Mouse (Mus musculus): ENCODE results near the gene Hist1h2bf. TPM values are rescaled to one million over a fixed set of nuclear protein-coding genes. Genes with fewer than 3 reads are reported as not detected.

Gene Hist1h2bf
- polyA plus RNA-seq, 1 experiment = 7.9 TPM

GRCm38 (mm10) chr13:23581408-23582218, 7.6 kb upstream of the Hist1h2bf start, which contains the start of gene Hist1h4d:
TSS of gene Hist1h4d (plus strand) at chr13:23581598.
- H3K4me3 ChIP-seq (ENCODE audit: insufficient read depth, low read length) = peak within 1 kb of the TSS; percentile 57
- H3K4me1 ChIP-seq (ENCODE audit: control insufficient read depth, insufficient read depth, low read length) = peaks cover 26% of the 10 kb centered on the region
- H3K27ac ChIP-seq (ENCODE audit: insufficient read depth, low read depth, low read length) = peak within 1 kb of the TSS; percentile 75
- TF ChIP-seq CTCF (IDR thresholded peaks at IDR 0.05; ENCODE audit: low read depth, low read length) = no peak
- TF ChIP-seq POLR2A (IDR thresholded peaks at IDR 0.05; ENCODE audit: borderline replicate concordance, low read depth, low read length) = peak; percentile 96

- H3K4me1 ChIP-seq (ENCODE audit: control insufficient read depth, insufficient read depth, low read length) = peaks cover 16% of the 10 kb centered on the region
- no peak overlapping the region for H3K4me3 ChIP-seq (ENCODE audit: insufficient read depth, low read length)
- TF ChIP-seq CTCF (IDR thresholded peaks at IDR 0.05; ENCODE audit: low read depth, low read length) (no peak), POLR2A (IDR thresholded peaks at IDR 0.05; ENCODE audit: borderline replicate concordance, low read depth, low read length) (no peak)
- H3K27ac ChIP-seq (ENCODE audit: insufficient read depth, low read depth, low read length) = no peak overlapping the region
These were observed 3.8 kb upstream of the Hist1h2bf start for GRCm38 (mm10) chr13:23577835-23578234.

- Histone ChIP-seq H3K4me1 (ENCODE audit: control insufficient read depth, insufficient read depth, low read length) (peaks cover 12% of the 10 kb centered on the region), H3K27ac (ENCODE audit: insufficient read depth, low read depth, low read length) (peak overlapping the region; percentile 81; the same call in 1 of the 2 replicates), H3K4me3 (ENCODE audit: insufficient read depth, low read length) (peak overlapping the region; percentile 63)
- no peak for TF ChIP-seq CTCF (IDR thresholded peaks at IDR 0.05; ENCODE audit: low read depth, low read length)
- TF ChIP-seq POLR2A (IDR thresholded peaks at IDR 0.05; ENCODE audit: borderline replicate concordance, low read depth, low read length) = no peak
These were observed 3.1 kb upstream of the Hist1h2bf start for GRCm38 (mm10) chr13:23576906-23577639.

GRCm38 (mm10) chr13:23576351-23576881, 2.4 kb upstream of the Hist1h2bf start:
- Histone ChIP-seq H3K27ac (ENCODE audit: insufficient read depth, low read depth, low read length) (peak overlapping the region; percentile 81), H3K4me1 (ENCODE audit: control insufficient read depth, insufficient read depth, low read length) (peaks cover 12% of the 10 kb centered on the region), H3K4me3 (ENCODE audit: insufficient read depth, low read length) (peak overlapping the region; percentile 63)
- no peak for TF ChIP-seq POLR2A (IDR thresholded peaks at IDR 0.05; ENCODE audit: borderline replicate concordance, low read depth, low read length)
- no peak for TF ChIP-seq CTCF (IDR thresholded peaks at IDR 0.05; ENCODE audit: low read depth, low read length)

GRCm38 (mm10) chr13:23575864-23576313, 1.9 kb upstream of the Hist1h2bf start:
- Histone ChIP-seq H3K4me3 (ENCODE audit: insufficient read depth, low read length) (peak overlapping the region; percentile 63), H3K27ac (ENCODE audit: insufficient read depth, low read depth, low read length) (peak overlapping the region; percentile 81), H3K4me1 (ENCODE audit: control insufficient read depth, insufficient read depth, low read length) (peaks cover 12% of the 10 kb centered on the region)

GRCm38 (mm10) chr13:23575271-23575851, 1.4 kb upstream of the Hist1h2bf start, which contains the start of gene Hist1h3d:
TSS of gene Hist1h3d (plus strand) at chr13:23575763.
- TF ChIP-seq POLR2A (IDR thresholded peaks at IDR 0.05; ENCODE audit: borderline replicate concordance, low read depth, low read length) (no peak), CTCF (IDR thresholded peaks at IDR 0.05; ENCODE audit: low read depth, low read length) (no peak)
- Histone ChIP-seq H3K4me3 (ENCODE audit: insufficient read depth, low read length) (peak within 1 kb of the TSS; percentile 63), H3K4me1 (ENCODE audit: control insufficient read depth, insufficient read depth, low read length) (peaks cover 10% of the 10 kb centered on the region), H3K27ac (ENCODE audit: insufficient read depth, low read depth, low read length) (peak within 1 kb of the TSS; percentile 83)

- Histone ChIP-seq H3K4me3 (ENCODE audit: insufficient read depth, low read length) (peak overlapping the region; percentile 42; the same call in 1 of the 2 replicates), H3K27ac (ENCODE audit: insufficient read depth, low read depth, low read length) (peak overlapping the region; percentile 83), H3K4me1 (ENCODE audit: control insufficient read depth, insufficient read depth, low read length) (peaks cover 13% of the 10 kb centered on the region)
These were observed 662 bp upstream of the Hist1h2bf start for GRCm38 (mm10) chr13:23574546-23575170.

- peak overlapping the region; percentile 53 for H3K4me3 ChIP-seq (ENCODE audit: insufficient read depth, low read length)
- peaks cover 15% of the 10 kb centered on the region for H3K4me1 ChIP-seq (ENCODE audit: control insufficient read depth, insufficient read depth, low read length)
- H3K27ac ChIP-seq (ENCODE audit: insufficient read depth, low read depth, low read length) = peak overlapping the region; percentile 81
These were observed 730 bp downstream of the Hist1h2bf start for GRCm38 (mm10) chr13:23573034-23573897.

All from bone marrow macrophage, adult 2 months (primary cell).